Mouse (Mus musculus) lung, postnatal 0 days (tissue): ENCODE data around the gene Zswim4.

ENCODE experiments used
- CTCF ChIP-seq: IDR thresholded peaks from 2 replicates; pipeline ENCODE4 v1.5.1; 2016; ENCODE audit warnings: antibody characterized with exemption, mild to moderate bottlenecking
- EP300 ChIP-seq: IDR thresholded peaks from 2 replicates; pipeline ENCODE4 v1.6.1; 2016; ENCODE audit warnings: antibody characterized with exemption, mild to moderate bottlenecking, control low read depth

- TF ChIP-seq CTCF, result no peak
- TF ChIP-seq EP300, result no peak
Observed at GRCm38 (mm10) chr8:84193161-84193560, 43.7 kb downstream of the Zswim4 start.
